Mouse (Mus musculus) liver, adult (tissue): ENCODE data around the gene Tmem235.

ENCODE experiments used
- GATA4 ChIP-seq: IDR thresholded peaks from 2 replicates; pipeline ENCODE4 v1.6.1; 2014; ENCODE audit warnings: mild to moderate bottlenecking, low read length; ENCODE audit not compliant: insufficient replicate concordance

The Tmem235 gene

GRCm38 (mm10) chr11:117872861-117873608 is 12.5 kb downstream of the Tmem235 start, which contains the start of gene Tha1:
Tha1 (minus strand) TSS chr11:117873481.
- TF ChIP-seq GATA4: no peak

- no peak for TF ChIP-seq GATA4
Measured at GRCm38 (mm10) chr11:117874419-117874818, 13.9 kb downstream of the Tmem235 start.

- no peak for TF ChIP-seq GATA4
Measured at GRCm38 (mm10) chr11:117875681-117876080, 15.1 kb downstream of the Tmem235 start.

- peak; percentile 86; the same call in 1 of the 2 replicates for TF ChIP-seq GATA4
Measured at GRCm38 (mm10) chr11:117877917-117878745, 17.6 kb downstream of the Tmem235 start.

- TF ChIP-seq GATA4: no peak
Measured at GRCm38 (mm10) chr11:117878892-117879291, 18.3 kb downstream of the Tmem235 start.

GRCm38 (mm10) chr11:117879676-117880075 is 19.1 kb downstream of the Tmem235 start:
- TF ChIP-seq GATA4: no peak

GRCm38 (mm10) chr11:117880336-117880976 is 19.9 kb downstream of the Tmem235 start:
- TF ChIP-seq GATA4: no peak

- TF ChIP-seq GATA4: no peak
Measured at GRCm38 (mm10) chr11:117880977-117881358, 20.4 kb downstream of the Tmem235 start.

- TF ChIP-seq GATA4: no peak
Measured at GRCm38 (mm10) chr11:117881787-117882186, 21.2 kb downstream of the Tmem235 start.

GRCm38 (mm10) chr11:117882208-117882607 is 21.7 kb downstream of the Tmem235 start:
- no peak for TF ChIP-seq GATA4

GRCm38 (mm10) chr11:117886000-117886399 is 25.4 kb downstream of the Tmem235 start:
- TF ChIP-seq GATA4: no peak

- no peak for TF ChIP-seq GATA4
Measured at GRCm38 (mm10) chr11:117888168-117888852, 27.8 kb downstream of the Tmem235 start.

GRCm38 (mm10) chr11:117888853-117889822 is 28.6 kb downstream of the Tmem235 start:
- TF ChIP-seq GATA4: no peak

- TF ChIP-seq GATA4: no peak
Measured at GRCm38 (mm10) chr11:117889887-117890340, 29.4 kb downstream of the Tmem235 start.
